Mouse (Mus musculus) CD4-positive, CD25-positive, alpha-beta regulatory T cell, adult 2 months (primary cell): ENCODE data around the gene Lrrc8d.

Source experiments
- DNase-seq: peaks from one replicate; pipeline ENCODE4 v3.0.0-alpha.2; 2012; ENCODE audit warnings: low read depth, low spot score

Lrrc8d gene

DNA sequence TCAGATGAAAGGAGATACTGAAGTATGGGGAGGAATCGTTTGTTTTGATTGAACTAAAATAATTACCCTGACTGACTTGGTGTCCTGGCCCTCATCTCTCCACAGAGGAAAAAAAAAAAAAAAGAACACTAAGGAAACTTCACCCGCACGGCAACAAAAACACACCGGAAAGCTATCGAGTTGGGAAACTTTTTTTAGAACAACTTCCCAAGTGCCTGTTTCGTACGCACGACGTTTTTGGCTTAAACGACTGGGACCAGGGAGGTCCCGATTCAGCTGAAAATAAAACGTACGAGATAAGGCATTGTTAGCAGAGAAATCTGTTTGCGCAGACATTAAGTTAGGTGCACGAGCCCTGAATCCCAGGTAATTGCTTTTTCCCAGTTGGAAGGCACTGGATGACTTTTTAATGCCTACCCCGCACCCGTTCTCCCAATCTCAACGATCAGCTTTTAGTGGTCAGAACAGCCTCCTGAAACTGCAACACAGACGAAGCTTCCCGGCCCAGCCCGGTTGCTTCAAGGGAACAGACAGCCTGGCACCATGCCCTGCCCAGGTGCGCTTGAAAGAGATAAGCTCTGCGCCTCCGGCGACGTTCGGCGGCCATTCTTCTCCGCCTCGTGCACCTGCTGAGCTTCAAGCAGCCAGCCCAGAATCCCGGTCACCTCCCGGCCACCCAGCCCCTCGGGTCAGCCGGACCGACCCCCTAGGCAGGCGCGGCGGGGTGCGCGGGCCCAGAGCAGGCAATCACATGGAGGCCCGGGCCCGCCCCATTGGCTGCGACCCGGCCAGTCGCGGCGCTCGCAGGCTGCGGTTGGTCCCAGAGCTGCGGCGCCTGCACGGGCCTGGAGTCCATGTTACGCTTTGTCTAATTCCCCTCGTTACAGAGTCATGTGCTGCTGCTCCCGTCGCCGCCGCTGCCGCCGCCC is at the start of gene Lrrc8d:
Lrrc8d (plus strand) TSS at position 829 of the 929 bp plus-strand sequence.
- DNase-seq, result peak; percentile 86

DNA sequence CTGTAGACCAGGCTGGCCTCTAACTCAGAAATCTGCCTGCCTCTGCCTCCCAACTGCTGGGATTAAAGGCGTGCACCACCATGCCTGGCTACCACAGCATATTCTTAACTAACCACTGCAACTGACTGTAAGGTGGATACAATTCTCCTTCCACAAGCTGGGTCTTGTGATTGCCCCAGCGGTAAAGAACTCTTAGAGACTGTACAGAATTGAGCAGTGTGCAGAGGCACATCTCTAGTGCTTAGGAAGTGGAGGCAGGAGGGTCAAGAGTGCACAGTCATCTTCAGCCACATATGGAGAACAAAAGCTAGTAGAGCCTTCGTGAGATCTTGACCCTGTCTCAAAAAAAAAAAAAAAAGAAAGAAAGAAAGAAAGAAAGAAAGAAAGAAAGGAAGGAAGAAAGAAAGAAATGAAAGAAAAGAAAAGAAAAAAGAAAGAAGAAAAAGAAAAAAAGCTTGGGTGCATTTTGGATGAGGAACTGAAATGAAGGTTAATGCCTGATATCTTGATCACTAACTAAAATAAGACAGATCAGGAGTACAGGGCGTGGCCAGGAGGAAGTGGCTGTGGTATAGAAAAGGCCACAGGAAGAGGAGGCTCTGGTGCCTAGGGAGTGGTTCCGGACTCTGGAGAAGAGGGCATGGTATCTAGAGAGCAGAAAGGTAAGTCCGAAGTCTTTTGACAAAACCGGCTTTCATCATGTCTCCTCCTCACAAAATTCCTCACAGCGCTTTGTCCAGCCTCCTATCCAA is 48.9 kb upstream of the Lrrc8d start:
- peak; percentile 72 for DNase-seq

DNA sequence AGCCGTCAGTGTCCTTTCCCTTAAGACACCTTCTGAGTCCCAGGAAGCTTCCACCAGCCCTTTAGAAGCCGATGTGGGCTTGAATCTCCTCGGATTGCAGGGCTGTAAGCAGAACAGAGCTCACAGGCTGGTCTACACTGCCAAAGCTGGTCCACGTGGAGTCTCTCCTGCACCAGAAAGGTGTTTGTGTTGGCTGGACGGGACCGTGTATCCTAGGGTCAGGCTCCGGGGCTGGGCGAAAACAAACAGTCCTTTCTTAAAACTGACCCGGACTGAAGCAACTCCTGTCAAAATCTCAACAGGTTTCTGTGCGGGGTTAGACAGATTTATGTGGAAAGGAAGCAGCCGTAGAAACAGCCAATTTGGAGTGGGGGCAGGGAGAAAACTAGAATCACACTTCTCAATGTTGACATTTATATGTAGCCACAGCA is 48.2 kb upstream of the Lrrc8d start:
- peak; percentile 73 for DNase-seq

DNA sequence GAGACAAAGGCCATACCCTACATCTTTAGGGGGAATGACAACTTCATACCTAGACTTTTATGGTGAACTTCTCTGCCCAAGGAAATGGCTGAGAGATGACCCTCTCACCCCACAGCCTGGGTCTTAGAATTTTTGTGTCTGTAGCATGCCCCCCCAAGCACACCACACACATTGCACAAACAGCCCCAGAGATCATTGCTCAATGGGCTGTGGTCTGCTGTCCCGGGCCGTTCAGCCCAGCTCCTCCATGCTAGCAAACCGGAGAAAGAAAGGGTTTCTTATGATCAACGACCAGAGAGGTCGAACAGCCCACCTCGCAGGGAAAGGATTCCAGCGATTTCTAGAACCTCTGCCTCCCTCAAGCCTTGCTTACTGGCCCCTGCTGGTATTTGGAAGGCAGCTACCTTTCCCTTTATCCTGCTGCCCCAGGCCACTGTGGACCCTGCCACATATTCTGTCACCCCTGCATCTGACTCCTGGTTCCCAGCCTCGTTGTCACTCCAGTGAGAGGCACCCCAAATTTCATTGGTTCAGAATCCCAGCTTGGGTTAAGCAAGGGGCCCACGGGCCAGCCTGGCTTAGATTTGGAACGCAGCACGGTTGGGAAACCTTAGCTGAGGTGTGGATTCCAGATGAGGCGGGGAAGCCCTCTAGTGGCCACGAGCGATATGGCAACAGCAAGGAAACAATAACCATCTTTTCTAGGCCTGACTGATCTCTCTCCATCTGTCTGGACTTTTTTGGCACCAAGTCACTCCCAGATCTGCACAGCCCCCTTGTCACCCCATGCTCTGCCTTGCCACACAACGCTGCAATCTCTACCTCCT is 45.3 kb upstream of the Lrrc8d start:
- DNase-seq, result peak; percentile 90

DNA sequence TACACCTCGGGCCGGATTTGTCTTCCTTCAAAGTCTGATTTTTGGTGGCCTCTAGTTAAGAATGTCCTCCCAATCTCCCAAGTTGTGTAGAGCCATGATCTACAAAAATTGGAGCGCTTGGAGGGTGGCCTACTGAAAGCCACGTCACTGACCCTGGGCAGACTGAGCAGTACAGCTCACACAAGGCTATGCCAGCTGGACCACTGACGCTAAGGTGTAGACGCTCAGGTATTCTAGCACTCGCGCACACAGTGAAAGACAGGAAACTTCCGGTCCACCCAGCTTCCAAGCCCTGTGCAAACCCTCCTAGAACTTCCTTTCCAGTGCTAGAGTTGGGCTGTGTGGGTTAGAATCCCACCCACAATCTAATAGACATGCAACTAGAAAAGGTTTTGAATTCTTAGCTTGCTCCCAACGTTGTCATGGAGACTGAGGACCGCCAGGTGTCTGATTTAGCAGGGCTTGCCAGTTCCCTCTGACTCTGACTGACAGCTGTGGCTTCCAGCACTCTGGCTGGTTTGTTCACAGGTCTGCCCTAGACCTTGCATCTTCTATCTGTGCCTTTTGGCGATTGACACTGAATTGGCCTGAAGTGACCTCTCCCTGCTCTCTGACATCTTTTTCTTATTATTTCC is 44.6 kb upstream of the Lrrc8d start:
- DNase-seq, result no peak

DNA sequence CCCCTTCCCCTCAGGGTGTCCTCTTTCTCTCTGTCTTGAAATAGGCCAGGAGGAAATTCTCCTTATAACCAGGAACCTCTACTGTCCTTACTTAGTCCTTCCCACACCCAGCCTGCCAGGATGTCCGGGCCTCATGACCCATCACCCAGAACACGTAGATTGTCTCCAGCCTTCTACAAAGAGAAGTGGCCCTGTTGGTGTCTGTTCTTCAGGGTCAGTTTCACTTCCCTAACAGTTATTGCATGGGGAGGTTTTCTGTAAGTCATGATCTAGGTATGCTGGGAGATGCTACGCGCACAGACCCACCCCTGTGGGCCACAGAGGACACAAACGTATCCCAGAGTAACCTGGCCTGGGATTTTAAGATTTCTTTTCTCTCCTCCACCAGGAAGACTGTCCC is 37.9 kb upstream of the Lrrc8d start:
- no peak for DNase-seq

DNA sequence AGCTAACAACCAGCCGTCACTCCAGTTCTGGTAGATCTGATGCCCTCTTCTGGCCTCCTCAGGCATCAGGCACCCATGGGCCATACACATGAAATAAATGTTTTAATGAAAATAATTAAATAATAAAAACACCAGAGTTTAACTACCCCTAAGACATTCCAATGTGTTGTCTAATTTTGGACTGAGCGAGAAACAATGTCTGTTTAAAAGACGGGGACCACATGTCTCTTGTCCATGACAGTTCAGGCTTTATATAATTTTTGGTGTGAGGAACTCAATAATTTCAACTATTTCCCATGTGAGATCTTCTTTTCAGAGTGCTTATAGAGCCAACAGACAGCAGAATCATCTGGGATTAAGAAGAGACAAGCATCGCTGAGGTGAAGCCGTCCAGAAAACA is 32.8 kb upstream of the Lrrc8d start:
- no peak for DNase-seq

DNA sequence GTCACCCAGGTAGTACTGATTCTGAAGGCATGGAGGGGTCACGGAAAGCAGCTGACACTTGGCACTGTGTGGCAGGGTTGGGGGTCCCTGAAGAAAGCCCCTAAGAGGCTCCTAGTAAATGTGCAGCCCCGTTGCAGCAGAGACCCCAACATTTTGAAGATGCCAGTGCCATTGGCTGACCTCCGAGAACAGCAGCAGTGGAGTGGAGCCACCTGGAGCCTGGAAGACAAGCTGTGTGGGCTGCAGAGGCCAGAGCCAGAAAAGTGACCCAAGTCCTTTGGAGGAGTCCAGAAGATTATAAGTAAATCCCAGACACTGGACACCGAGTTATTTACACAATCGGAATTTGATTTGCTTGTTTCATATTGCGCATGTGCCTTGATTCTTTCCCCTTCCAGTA is 32.4 kb upstream of the Lrrc8d start:
- no peak for DNase-seq

DNA sequence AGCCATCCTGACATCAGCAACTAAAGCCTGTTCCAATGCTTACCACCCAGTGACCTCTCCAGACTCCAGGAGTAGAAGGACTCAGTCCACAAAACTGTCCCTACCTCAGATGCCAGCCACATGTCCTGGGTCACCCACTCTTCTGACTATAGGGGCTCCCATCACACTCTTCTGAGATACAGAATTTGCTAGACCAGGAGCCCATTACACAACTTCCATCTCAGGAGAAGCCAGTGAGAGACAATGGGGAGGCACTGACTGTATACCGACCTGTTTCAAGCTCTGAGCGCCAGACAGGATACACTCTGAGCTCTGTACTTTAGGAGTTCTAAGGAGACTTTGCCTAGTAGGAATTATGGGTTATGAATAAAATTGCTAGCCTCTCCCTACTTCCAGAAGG is 30.7 kb upstream of the Lrrc8d start:
- no peak for DNase-seq

DNA sequence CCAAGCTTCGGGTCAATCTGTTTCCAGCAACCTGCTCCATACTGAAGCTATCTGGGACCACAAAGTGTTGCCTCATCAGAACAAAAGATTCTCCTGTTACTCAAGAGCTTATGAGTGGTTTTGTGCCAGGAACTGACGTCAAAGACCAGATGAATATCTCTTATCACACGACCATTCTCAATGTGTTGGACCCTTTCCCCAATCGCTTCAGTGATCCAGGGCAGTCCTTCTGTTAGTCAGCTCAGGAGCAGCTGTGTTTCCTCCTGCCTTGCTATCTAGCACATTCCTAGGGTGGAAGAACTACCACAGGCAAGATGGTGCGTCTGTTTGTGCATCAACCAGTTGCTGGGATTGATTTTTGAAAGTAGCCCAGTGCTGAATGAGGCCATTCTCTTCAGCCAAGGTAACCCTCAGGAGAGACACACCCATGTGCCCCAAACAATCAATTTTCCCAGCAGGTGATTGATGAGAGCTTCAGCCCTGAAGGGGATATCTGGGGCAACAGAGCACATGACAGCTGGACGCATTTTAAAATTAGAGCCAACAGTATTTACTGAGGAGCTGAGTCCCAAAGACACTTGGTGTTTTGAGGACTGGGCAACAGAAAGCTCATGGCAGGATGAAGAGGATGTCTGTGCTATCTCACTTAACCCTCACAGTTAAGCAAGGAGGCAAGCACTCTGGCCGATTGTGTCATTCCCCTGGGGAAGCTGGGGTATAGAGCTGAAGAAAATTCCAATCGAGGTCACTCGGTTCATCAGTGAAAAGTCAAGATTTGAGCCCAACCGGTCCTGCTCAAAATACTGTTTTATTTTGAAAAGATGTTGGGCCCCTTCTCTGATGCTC is 30.0 kb upstream of the Lrrc8d start:
- no peak for DNase-seq

DNA sequence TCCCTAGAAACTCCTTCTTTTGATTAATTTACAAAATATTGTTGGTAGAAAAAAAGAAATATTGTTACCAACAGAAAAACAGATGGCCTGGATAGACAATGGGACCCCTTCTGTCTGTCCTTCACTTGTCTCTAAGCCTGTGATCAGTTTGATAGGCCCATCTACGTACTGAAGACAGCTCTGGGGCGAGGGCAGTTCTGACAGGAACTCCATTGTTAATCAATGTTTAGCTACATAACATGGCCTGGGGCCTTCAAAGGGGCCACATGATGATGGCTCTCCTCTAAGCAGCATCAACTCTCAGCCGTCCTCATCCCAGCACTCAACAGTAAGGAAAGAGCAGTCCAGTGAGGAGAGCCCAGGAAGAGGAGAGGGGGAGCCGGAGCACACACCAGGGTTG is 27.4 kb upstream of the Lrrc8d start:
- no peak for DNase-seq

DNA sequence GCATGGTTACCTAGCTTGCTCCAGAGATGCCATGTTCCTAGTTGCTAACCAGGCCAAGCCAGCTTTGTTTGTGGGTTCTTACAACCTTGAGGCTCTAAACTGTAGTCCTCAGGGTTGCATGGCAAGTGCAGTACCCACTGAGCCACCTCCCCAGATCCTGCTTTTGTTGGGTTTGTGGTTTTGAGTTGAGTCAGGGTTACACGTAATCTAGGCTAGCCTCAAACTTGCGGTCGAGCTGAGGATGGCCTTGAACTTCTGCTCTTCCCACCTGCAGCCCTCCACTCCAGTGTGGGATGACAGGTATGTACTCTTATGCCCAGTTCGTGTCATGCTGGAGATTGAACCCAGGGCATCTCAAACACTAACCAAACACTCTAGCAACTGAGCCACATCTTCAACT is 24.3 kb upstream of the Lrrc8d start:
- DNase-seq, result no peak

DNA sequence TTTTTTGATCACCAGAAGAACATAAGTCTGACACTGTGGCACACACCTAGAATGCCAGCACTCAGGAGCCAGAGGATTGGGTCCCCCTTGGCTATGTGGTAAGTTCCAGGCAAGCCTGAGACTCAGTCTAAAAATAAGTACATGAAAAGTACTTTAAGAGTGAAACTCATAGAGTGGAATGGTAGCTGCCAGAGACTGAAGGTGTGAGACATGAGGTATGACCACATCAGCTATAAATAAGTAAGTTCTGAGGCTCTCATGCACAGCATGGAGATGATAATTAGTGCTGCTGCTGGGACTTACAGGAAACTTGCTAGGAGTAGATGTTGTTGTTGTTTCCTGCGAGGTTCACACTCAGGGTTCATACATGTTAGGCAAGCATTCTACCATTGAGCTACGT is 22.7 kb upstream of the Lrrc8d start:
- no peak for DNase-seq

DNA sequence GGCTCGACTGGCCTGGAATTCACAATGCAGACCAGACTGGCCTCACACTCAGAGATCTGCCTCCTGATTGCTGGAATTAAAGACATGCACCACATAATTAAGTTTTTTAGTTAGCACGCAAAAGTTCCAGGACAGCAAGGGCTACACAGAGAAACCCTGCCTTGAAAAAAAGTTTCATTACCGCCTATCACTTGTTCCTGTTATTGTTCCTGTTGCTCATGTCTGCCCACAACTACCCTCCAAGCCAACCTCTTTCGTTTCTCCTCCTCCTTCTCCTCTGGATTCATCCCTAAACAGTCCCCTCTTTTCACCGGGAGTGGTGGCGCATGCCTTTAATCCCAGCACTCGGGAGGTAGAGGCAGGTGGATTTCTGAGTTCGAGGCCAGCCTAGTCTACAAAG is 21.5 kb upstream of the Lrrc8d start:
- DNase-seq, result no peak

DNA sequence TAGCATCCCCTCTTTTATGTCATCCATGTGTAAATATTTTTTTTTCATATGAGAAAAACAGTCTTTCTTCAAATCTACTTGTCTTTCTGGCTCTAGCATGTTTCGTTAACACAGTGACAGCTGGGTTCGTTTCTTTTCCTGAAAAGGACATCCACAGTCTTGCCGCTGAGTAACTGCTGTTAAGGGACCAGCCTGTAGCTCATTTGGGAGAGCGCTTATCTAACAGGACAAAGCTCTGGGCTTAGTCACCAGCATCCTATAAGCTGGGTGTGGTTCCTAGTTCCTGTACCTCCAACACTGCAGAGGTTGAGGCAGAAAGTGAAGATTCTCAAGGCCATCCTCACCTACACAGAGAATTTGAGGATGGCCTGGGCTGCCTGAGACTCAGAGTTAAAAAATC is 20.5 kb upstream of the Lrrc8d start:
- no peak for DNase-seq

DNA sequence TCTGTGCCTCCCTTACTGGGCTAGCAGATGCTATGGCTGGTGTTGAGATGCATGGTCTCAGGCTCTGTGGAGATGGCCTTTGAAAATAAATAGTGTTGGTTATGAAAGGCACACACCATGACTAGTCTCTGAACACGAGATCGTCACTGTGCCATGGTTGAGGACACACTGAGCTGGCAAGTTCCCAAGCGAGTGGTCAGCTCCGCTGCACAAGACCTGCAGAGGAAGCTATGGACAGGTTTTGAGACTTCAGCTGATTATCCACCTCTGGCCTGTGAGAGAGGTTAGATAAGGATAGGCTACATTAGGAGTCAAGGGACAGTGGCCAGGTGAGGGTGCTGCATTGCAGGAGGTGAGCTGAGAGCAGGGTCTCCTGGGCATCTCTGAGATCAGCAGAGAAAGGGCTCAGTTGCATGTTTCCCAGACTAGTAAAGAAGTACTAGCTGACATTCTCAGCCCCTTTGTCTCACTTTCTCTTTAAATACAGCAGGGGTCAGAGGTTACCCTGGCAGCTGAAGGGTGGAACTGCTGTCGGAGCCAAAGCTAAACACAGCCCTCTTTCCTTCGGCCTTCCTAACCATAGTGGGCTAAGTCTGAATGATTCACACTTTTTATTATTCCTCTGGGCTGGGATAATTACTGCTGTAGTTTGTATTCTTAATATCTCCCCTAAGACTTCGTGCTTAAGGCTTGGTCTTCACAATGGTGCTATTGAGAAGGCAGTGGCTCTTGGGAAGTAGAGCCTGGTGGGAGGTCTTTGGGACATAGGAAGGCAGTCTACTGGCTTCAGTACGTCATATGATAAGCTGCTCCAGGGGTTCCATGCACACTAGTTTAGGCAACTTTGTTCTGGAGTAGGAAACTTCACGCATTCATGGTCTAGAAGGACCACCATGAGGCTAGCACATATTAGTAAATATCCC is 19.6 kb upstream of the Lrrc8d start:
- no peak for DNase-seq

DNA sequence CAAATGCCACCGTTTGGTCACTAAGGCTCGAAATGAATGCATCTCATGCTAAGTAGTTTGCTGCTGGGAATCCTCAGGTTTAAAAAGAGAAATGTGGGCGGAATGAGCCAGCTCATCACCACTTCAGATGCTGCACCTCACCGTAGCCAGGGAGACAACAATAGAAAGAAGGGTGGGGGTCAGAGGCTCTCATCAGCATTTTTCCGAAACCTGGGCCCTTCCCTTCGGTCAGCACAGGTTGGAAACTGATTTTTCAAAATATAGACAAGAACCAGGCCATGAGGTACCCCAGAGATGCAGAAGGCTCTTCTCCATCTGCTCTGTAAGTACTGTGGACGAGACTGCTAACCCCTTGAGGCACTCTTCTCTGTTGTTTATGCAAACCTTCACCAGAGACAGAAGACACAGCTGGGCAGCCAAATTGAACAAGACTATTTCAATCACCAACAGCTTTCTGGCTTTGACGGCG is 17.6 kb upstream of the Lrrc8d start:
- DNase-seq, result no peak

DNA sequence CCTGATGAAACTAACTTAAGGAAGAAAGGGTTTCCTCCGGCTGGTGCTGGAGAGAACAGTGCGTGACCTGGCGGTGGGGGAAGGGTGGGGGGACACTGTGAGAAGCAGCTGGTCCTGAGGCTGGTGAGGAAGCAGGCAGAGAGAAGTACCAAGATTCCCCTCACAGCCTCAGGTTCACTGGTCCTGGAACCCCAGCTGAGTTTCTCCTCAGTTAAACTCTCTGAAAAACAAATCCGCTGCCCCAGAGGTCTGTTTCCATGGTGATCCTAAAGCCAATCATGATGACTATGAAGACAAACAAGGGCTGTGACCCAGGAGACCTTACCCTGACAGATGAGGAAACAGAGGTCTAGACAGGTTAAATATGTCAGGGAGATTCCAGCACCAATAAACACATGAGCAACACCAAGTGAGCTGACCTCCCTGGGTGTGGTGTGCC is 15.8 kb upstream of the Lrrc8d start:
- DNase-seq, result peak; percentile 55
